Mouse (Mus musculus): ENCODE data around the gene Shcbp1l. TPM values are rescaled to one million over a fixed set of nuclear protein-coding genes. Genes with fewer than 3 reads are reported as not detected.

Shcbp1l gene
- polyA plus RNA-seq, 1 experiment = not detected

DNA sequence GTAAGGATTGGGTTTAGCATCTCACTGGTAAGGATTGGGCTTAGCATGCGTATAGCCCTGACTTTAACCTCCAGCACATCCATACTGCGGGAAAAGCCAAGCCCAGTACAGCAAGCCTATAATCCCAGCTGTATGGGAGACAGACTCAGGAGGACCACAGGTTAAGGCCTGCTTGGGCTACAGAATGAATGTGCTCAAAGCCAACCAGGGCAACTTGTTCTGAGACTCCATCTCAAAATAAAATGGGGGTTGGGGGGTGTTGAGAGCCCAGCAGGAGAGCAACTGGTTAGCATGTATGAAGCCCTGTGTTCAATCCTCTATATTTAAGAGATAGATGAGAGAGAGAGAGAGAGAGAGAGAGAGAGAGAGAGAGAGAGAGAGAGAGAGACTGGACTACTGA lies 66.4 kb downstream of the Shcbp1l start:
- Histone ChIP-seq H3K4me3 (no peak overlapping the region), H3K4me2 (ENCODE audit: low read depth) (no peak overlapping the region), H3ac (ENCODE audit: control insufficient read depth, insufficient read length) (no peak overlapping the region), H3K79me2 (ENCODE audit: control insufficient read depth, insufficient read depth) (peaks cover 12% of the 10 kb centered on the region), H3K27me3 (ENCODE audit: control insufficient read depth, insufficient read depth, insufficient read length) (no peaks in the 10 kb centered on the region), H3K36me3 (ENCODE audit: control insufficient read depth, insufficient read depth) (no peaks in the 10 kb centered on the region)
- no peak for TF ChIP-seq POLR2A (IDR thresholded peaks at IDR 0.05; ENCODE audit: insufficient read length, low read depth)
- no peak for TF ChIP-seq SRF (IDR thresholded peaks at IDR 0.05; ENCODE audit: control insufficient read depth, insufficient read length, low read depth)
- TF ChIP-seq MYOG (IDR thresholded peaks at IDR 0.05; ENCODE audit: control insufficient read depth in 1 of 3, insufficient read depth in 1 of 3, insufficient read length in 2 of 3, low read depth in 2 of 3) = no peak
- no peak for TF ChIP-seq TCF12 (IDR thresholded peaks at IDR 0.05; ENCODE audit: insufficient read depth, poor library complexity, severe bottlenecking)
- TF ChIP-seq TCF3 (IDR thresholded peaks at IDR 0.05; ENCODE audit: insufficient read length, low read depth) = no peak
- no peak for TF ChIP-seq MAX (IDR thresholded peaks at IDR 0.05; ENCODE audit: low read depth)
- no peak for TF ChIP-seq MYOD1 (IDR thresholded peaks at IDR 0.05; ENCODE audit: control insufficient read depth in 1 of 3, insufficient read length in 2 of 3, low read depth in 2 of 3)
- TF ChIP-seq REST (IDR thresholded peaks at IDR 0.05; ENCODE audit: insufficient read depth, insufficient read length) = no peak
- no peak for TF ChIP-seq CEBPB (IDR thresholded peaks at IDR 0.05; ENCODE audit: insufficient read depth, poor library complexity, severe bottlenecking)
- TF ChIP-seq USF1 (IDR thresholded peaks at IDR 0.05; ENCODE audit: low read depth) = no peak
- no peak for TF ChIP-seq E2F4 (IDR thresholded peaks at IDR 0.05; ENCODE audit: insufficient read depth)
- TF ChIP-seq POLR2AphosphoS2 (IDR thresholded peaks at IDR 0.05; ENCODE audit: insufficient read length, low read depth) = no peak

- H3K4me3 ChIP-seq = no peak overlapping the region
- TF ChIP-seq USF1 (IDR thresholded peaks at IDR 0.05; ENCODE audit: low read depth) (no peak), MAX (IDR thresholded peaks at IDR 0.05; ENCODE audit: low read depth) (no peak), CEBPB (IDR thresholded peaks at IDR 0.05; ENCODE audit: insufficient read depth, poor library complexity, severe bottlenecking) (no peak), MYOG (IDR thresholded peaks at IDR 0.05; ENCODE audit: control insufficient read depth in 1 of 3, insufficient read depth in 1 of 3, insufficient read length in 2 of 3, low read depth in 2 of 3) (no peak)
These were observed 66.9 kb downstream of the Shcbp1l start for GRCm38 (mm10) chr1:153491822-153492221.

DNA sequence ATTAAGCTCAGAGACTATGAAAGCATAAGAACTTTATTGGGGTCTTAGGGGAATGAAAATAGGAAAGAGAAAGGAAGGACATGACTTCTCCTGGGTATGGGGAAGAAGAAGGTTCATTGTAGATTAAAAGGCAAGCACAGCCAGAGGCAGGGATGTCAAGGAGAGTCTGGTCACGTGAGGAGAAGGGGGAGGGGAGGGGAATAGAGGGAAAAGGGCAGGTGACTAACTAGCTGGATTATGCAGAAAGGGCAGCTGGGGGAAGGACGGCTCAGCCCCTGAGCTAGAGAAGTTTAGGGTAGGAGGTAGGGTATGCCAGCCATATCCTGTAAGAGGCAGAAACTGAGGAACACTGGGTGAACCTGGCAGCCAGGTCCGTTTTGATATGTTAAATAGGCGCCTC lies 68.4 kb downstream of the Shcbp1l start:
- H3K4me2 ChIP-seq (ENCODE audit: low read depth) = no peak overlapping the region
- no peaks in the 10 kb centered on the region for H3K36me3 ChIP-seq (ENCODE audit: control insufficient read depth, insufficient read depth)
- TF ChIP-seq USF1 (IDR thresholded peaks at IDR 0.05; ENCODE audit: low read depth) (peak; percentile 50), MYOG (IDR thresholded peaks at IDR 0.05; ENCODE audit: control insufficient read depth in 1 of 3, insufficient read depth in 1 of 3, insufficient read length in 2 of 3, low read depth in 2 of 3) (no peak)
- no peaks in the 10 kb centered on the region for H3K79me2 ChIP-seq (ENCODE audit: control insufficient read depth, insufficient read depth)
- no peak overlapping the region for H3ac ChIP-seq (ENCODE audit: control insufficient read depth, insufficient read length)
- no peaks in the 10 kb centered on the region for H3K27me3 ChIP-seq (ENCODE audit: control insufficient read depth, insufficient read depth, insufficient read length)
- no peak overlapping the region for H3K4me3 ChIP-seq

More at GRCm38 (mm10) chr1:153491822-153492221, 66.9 kb downstream of the Shcbp1l start:
- H3K27me3 ChIP-seq (ENCODE audit: control insufficient read depth, insufficient read depth, insufficient read length) = no peaks in the 10 kb centered on the region
- H3K36me3 ChIP-seq (ENCODE audit: control insufficient read depth, insufficient read depth) = no peaks in the 10 kb centered on the region
- no peak overlapping the region for H3K4me2 ChIP-seq (ENCODE audit: low read depth)
- H3ac ChIP-seq (ENCODE audit: control insufficient read depth, insufficient read length) = no peak overlapping the region
- peaks cover 7% of the 10 kb centered on the region for H3K79me2 ChIP-seq (ENCODE audit: control insufficient read depth, insufficient read depth)

- H3ac ChIP-seq (ENCODE audit: control insufficient read depth, insufficient read length) = no peak overlapping the region
- H3K36me3 ChIP-seq (ENCODE audit: control insufficient read depth, insufficient read depth) = no peaks in the 10 kb centered on the region
- no peak overlapping the region for H3K4me2 ChIP-seq (ENCODE audit: low read depth)
- no peaks in the 10 kb centered on the region for H3K79me2 ChIP-seq (ENCODE audit: control insufficient read depth, insufficient read depth)
- H3K27me3 ChIP-seq (ENCODE audit: control insufficient read depth, insufficient read depth, insufficient read length) = no peaks in the 10 kb centered on the region
- no peak for TF ChIP-seq POLR2AphosphoS2 (IDR thresholded peaks at IDR 0.05; ENCODE audit: insufficient read length, low read depth)
- no peak for TF ChIP-seq USF1 (IDR thresholded peaks at IDR 0.05; ENCODE audit: low read depth)
- TF ChIP-seq TCF12 (IDR thresholded peaks at IDR 0.05; ENCODE audit: insufficient read depth, poor library complexity, severe bottlenecking) = no peak
- TF ChIP-seq E2F4 (IDR thresholded peaks at IDR 0.05; ENCODE audit: insufficient read depth) = no peak
- no peak for TF ChIP-seq SRF (IDR thresholded peaks at IDR 0.05; ENCODE audit: control insufficient read depth, insufficient read length, low read depth)
- TF ChIP-seq MYOG (IDR thresholded peaks at IDR 0.05; ENCODE audit: control insufficient read depth in 1 of 3, insufficient read depth in 1 of 3, insufficient read length in 2 of 3, low read depth in 2 of 3) = no peak
- TF ChIP-seq POLR2A (IDR thresholded peaks at IDR 0.05; ENCODE audit: insufficient read length, low read depth) = no peak
- no peak for TF ChIP-seq MAX (IDR thresholded peaks at IDR 0.05; ENCODE audit: low read depth)
- no peak for TF ChIP-seq MYOD1 (IDR thresholded peaks at IDR 0.05; ENCODE audit: control insufficient read depth in 1 of 3, insufficient read length in 2 of 3, low read depth in 2 of 3)
- no peak for TF ChIP-seq TCF3 (IDR thresholded peaks at IDR 0.05; ENCODE audit: insufficient read length, low read depth)
- TF ChIP-seq CEBPB (IDR thresholded peaks at IDR 0.05; ENCODE audit: insufficient read depth, poor library complexity, severe bottlenecking) = no peak
- TF ChIP-seq REST (IDR thresholded peaks at IDR 0.05; ENCODE audit: insufficient read depth, insufficient read length) = no peak
- H3K4me3 ChIP-seq = no peak overlapping the region
These were observed 69.0 kb downstream of the Shcbp1l start for GRCm38 (mm10) chr1:153493931-153494330.

- no peaks in the 10 kb centered on the region for H3K79me2 ChIP-seq (ENCODE audit: control insufficient read depth, insufficient read depth)
- TF ChIP-seq TCF3 (IDR thresholded peaks at IDR 0.05; ENCODE audit: insufficient read length, low read depth) (no peak), CEBPB (IDR thresholded peaks at IDR 0.05; ENCODE audit: insufficient read depth, poor library complexity, severe bottlenecking) (no peak), MYOG (IDR thresholded peaks at IDR 0.05; ENCODE audit: control insufficient read depth in 1 of 3, insufficient read depth in 1 of 3, insufficient read length in 2 of 3, low read depth in 2 of 3) (no peak), E2F4 (IDR thresholded peaks at IDR 0.05; ENCODE audit: insufficient read depth) (no peak), REST (IDR thresholded peaks at IDR 0.05; ENCODE audit: insufficient read depth, insufficient read length) (no peak)
- H3K4me2 ChIP-seq (ENCODE audit: low read depth) = no peak overlapping the region
- no peaks in the 10 kb centered on the region for H3K36me3 ChIP-seq (ENCODE audit: control insufficient read depth, insufficient read depth)
- no peak overlapping the region for H3K4me3 ChIP-seq
- no peaks in the 10 kb centered on the region for H3K27me3 ChIP-seq (ENCODE audit: control insufficient read depth, insufficient read depth, insufficient read length)
- no peak overlapping the region for H3ac ChIP-seq (ENCODE audit: control insufficient read depth, insufficient read length)
These were observed 71.1 kb downstream of the Shcbp1l start for GRCm38 (mm10) chr1:153496030-153496429.
